Mouse (Mus musculus): ENCODE measurements around the gene Zfp871.

- no peak for TF ChIP-seq POLR2A (IDR thresholded peaks at IDR 0.05; ENCODE audit: low read depth, low read length)
- no peak for TF ChIP-seq CTCF (conservative IDR thresholded peaks at IDR 0.05; ENCODE audit: insufficient read depth, insufficient read length, low read depth, low read length)
These were observed 489 bp upstream of the Zfp871 start for GRCm38 (mm10) chr17:32788576-32788975.

Measured in kidney, adult 2 months (tissue).